Mouse (Mus musculus) erythroblast, embryonic 14.5 days (primary cell): ENCODE data around the gene Pitpnc1. TPM values are rescaled to one million over a fixed set of nuclear protein-coding genes. Genes with fewer than 3 reads are reported as not detected.

ENCODE experiments used
- H3K27me3 ChIP-seq: 2 replicates; pipeline ENCODE4 v1.6.1; 2012; ENCODE audit warnings: inconsistent platforms; ENCODE audit not compliant: control insufficient read depth
- H3K36me3 ChIP-seq: 2 replicates; pipeline ENCODE4 v1.6.1; 2012; ENCODE audit warnings: mild to moderate bottlenecking, inconsistent platforms; ENCODE audit not compliant: control insufficient read depth
- H3K4me1 ChIP-seq: 2 replicates; pipeline ENCODE4 v1.6.1; 2012; ENCODE audit warnings: inconsistent platforms; ENCODE audit not compliant: control insufficient read depth
- H3K4me3 ChIP-seq: replicated peaks from 2 replicates; pipeline ENCODE3; 2012; ENCODE audit warnings: moderate library complexity, mild to moderate bottlenecking, inconsistent platforms
- H3K9me3 ChIP-seq: 2 replicates; pipeline ENCODE4 v1.6.1; 2012; ENCODE audit warnings: low read length, inconsistent platforms, mixed read lengths; ENCODE audit not compliant: control insufficient read depth
- GATA1 ChIP-seq: IDR thresholded peaks from 2 replicates; pipeline ENCODE4 v1.6.1; 2012; ENCODE audit warnings: low read length, inconsistent platforms, mixed read lengths
- TAL1 ChIP-seq: IDR thresholded peaks from 3 replicates; pipeline ENCODE4 v1.6.1; 2012; ENCODE audit warnings: low read length, inconsistent platforms, mixed read lengths
- polyA plus RNA-seq: library from polyadenylated mRNA; stranded (reverse); fragments of >175 nt; gene quantifications from 2 replicates; pipeline ENCODE4 v1.2.3, GENCODE M21; 2012

Pitpnc1 gene
- polyA plus RNA-seq, 1 experiment = 0.37 TPM

DNA sequence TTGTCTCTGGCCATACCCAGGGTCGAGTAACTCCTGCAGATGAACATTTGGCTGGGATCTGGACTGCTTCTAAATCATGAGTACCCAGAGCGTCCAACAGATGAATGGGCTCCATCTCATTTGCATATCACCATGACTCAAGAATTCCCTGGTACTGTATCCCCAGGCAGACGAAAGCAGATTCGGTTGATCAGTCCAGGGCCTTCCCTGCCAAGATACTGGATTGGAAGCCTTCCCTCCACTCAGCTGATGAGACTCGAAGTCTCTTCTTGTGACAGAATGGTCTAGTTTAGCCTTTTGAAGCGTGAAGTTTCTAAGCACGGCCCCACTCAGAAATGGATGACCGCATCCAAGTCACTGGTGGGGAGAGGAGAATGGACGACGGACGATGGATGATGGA lies 134.7 kb downstream of the Pitpnc1 start:
- H3K36me3 ChIP-seq = peaks cover 22% of the 10 kb centered on the region
- TF ChIP-seq GATA1 (no peak), TAL1 (no peak)
- peaks cover 9% of the 10 kb centered on the region for H3K4me1 ChIP-seq
- H3K9me3 ChIP-seq = peaks cover 4% of the 10 kb centered on the region
- no peak overlapping the region for H3K4me3 ChIP-seq
- no peaks in the 10 kb centered on the region for H3K27me3 ChIP-seq

DNA sequence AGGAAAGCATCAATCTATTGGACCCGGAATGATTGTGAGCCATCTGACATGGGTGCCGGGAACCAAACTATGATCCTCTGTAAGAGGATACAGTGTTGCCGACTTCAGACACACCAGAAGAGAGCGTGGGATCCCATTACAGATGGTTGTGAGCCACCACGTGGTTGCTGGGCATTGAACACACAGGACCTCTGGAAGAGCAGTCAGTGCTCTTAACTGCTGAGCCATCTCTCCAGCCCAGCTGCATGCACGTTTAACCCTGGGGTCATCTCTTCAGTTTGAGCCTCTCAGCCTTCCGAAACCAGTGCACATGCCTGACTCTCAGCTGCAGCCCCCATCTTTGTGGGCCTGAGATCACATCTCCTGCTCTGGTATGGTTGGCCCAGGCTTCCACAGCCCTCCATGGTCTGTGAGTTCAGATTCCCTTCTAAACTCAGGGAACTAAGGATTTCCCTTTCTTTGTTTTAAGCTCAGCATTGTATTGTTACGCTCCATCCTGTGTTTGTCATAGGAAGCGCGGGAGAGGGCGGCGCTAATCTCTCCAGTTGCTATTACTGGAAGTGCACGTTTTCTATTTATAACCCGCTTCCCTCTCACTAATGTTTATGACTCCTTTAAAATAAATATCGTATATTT lies 135.5 kb downstream of the Pitpnc1 start:
- Histone ChIP-seq H3K9me3 (peaks cover 4% of the 10 kb centered on the region), H3K4me3 (no peak overlapping the region), H3K4me1 (peaks cover 6% of the 10 kb centered on the region), H3K36me3 (peaks cover 20% of the 10 kb centered on the region), H3K27me3 (no peaks in the 10 kb centered on the region)
- TF ChIP-seq GATA1 (no peak), TAL1 (no peak)

DNA sequence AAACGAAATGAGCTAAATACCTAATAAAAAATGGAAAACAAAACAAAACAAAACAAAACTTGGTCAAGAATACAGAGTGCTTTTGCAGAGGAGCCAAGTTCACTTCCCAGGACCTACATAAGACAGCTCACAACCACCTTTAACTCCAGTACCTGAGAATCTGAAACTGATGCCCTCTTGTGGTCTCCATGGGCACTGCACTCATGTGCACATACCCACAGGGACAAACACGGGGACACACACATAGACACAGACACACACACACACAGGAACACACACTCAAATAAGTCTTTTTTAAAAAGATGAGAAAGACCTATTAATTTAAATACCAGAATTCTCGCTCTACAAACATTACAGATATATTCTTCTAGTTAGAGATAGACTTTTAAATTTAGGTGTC lies 137.6 kb downstream of the Pitpnc1 start:
- Histone ChIP-seq H3K9me3 (peaks cover 4% of the 10 kb centered on the region), H3K4me3 (no peak overlapping the region), H3K36me3 (peaks cover 20% of the 10 kb centered on the region), H3K4me1 (no peaks in the 10 kb centered on the region), H3K27me3 (no peaks in the 10 kb centered on the region)
- no peak for TF ChIP-seq GATA1
- no peak for TF ChIP-seq TAL1

DNA sequence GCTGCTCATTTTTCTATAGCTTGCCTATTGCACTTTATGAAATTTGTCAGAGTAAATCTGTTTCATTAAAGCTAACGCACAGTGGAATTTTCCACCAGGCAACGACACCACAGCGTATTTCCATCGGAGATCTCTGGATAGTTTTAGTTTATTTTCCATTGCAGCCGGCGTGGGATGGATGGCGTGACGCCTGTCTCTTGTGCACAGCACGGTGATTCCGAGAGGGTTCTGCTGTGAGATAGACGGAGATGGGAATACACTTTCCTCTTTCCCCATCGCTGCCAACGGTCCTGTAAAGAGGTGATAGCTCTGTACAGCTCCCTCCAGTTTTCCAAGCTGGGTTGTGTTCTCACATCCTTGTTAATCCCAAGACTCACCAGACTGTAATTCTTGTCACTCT lies 138.2 kb downstream of the Pitpnc1 start:
- H3K36me3 ChIP-seq = peaks cover 19% of the 10 kb centered on the region
- H3K9me3 ChIP-seq = peaks cover 4% of the 10 kb centered on the region
- no peaks in the 10 kb centered on the region for H3K4me1 ChIP-seq
- H3K4me3 ChIP-seq = no peak overlapping the region
- H3K27me3 ChIP-seq = no peaks in the 10 kb centered on the region
- no peak for TF ChIP-seq TAL1
- no peak for TF ChIP-seq GATA1

DNA sequence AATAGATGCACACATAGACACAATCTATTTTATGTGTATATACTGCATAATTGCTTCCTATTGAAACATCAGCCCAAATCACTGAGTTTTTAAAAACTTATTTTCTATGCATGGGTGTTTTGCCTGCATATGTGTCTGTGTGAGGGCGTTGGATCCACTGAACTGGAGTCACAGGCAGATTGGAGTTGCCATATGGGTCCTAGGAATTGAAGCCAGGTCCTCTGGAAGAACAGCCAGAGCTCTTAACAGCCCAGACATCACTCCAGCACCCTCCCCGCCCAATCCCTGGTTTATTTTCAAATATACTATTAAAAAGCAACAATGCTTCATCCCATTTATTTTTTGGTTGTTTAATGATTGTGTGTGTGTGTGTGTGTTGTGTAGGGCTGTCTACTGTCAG lies 139.1 kb downstream of the Pitpnc1 start:
- TF ChIP-seq GATA1 = no peak
- no peak for TF ChIP-seq TAL1
- Histone ChIP-seq H3K27me3 (no peaks in the 10 kb centered on the region), H3K4me3 (no peak overlapping the region), H3K4me1 (no peaks in the 10 kb centered on the region), H3K36me3 (peaks cover 17% of the 10 kb centered on the region), H3K9me3 (peaks cover 4% of the 10 kb centered on the region)

DNA sequence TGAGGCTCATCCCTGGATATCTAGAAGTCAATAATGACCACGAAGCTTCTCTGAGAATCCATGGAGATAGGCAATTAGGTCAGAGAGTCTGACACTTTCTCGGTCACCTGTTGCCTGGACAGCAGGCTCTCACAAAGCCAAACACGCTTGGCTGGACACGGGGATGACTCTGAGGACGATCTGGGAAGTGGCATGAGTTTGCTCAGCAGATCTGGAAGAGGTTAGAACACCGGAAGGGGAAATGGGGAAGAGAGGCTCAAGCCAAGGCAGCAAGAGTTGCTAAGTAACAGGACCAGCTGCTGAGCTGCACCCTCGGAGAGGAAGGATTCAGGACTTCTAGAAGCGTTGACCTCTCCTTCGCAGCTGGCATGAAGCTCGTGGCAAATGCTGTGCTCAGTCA lies 143.2 kb downstream of the Pitpnc1 start:
- Histone ChIP-seq H3K9me3 (0 out of 2 replicates have a peak, but pooled peaks cover 1% of the 10 kb centered on the region), H3K27me3 (no peaks in the 10 kb centered on the region), H3K36me3 (peaks cover 7% of the 10 kb centered on the region), H3K4me1 (no peaks in the 10 kb centered on the region), H3K4me3 (no peak overlapping the region)
- TF ChIP-seq TAL1 (no peak), GATA1 (no peak)

DNA sequence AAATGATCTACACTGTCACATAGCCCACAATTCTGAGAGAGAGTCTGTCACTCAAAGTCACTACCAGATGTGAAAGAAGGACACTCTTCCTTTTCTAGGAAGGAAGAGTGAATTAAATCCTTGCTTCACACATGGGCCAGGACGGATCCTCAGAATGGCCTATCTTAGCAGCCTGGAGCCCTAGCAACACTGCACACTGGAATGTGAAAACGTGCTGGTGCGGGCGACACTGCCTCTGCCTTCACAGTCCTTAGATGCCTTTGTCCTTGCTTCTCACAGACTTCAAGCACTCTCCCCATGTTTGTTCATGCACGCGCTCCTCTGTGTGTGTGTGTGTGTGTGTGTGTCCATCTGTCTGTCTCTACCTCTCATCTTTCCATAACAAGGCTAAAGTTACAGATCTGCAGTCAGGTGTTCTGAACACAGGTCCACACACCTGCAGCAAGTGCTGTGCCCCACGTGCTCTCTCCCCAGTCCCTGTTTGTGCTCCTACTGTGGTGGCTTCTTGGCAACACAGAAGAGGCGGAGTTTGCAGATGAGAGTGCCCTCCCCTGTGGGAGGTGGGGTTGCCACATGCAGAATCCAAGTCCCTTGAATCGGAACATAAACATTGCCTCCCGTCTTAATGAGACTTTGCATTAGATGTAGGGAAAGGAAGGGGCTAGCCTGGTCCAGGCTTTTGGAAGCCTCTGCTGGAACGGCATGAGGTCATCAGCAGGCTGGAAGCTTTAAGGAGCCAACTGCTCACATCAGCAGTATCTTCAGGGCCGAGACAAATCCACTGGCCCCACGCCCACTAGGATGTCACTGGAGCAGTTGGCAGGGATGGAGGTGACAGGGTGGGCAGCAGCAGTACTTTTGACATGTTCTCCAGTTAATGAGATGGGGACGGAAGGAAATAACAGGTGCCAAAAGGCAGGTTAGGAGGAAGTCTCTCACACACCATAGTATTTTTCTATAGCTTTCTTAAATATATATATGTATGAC lies 144.5 kb downstream of the Pitpnc1 start:
- TF ChIP-seq GATA1 (no peak), TAL1 (no peak)
- Histone ChIP-seq H3K4me3 (no peak overlapping the region), H3K27me3 (no peaks in the 10 kb centered on the region), H3K9me3 (peaks cover 6% of the 10 kb centered on the region), H3K4me1 (no peaks in the 10 kb centered on the region), H3K36me3 (peaks cover 11% of the 10 kb centered on the region)

DNA sequence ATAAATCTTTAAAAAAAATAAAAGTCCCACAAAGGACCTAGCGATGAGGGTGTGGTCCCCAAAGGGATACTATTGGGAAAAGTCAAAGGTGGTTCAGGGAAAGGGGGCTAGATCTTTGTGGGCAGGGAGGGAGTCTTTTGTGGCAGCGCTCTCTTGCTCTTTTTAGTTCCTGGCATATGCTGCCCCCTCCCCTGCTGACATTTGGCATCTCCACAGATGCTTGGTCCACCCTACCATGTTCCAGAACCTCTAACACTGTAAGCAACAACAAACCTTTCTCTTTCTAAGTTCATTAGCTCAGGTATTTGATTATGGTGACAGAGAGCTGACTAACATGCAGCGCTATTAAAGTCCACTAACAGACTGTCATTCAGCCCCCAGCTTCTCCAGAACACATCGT lies 145.3 kb downstream of the Pitpnc1 start:
- H3K36me3 ChIP-seq = peaks cover 11% of the 10 kb centered on the region
- no peak for TF ChIP-seq GATA1
- TF ChIP-seq TAL1 = no peak
- no peaks in the 10 kb centered on the region for H3K27me3 ChIP-seq
- peaks cover 6% of the 10 kb centered on the region for H3K9me3 ChIP-seq
- no peak overlapping the region for H3K4me3 ChIP-seq
- no peaks in the 10 kb centered on the region for H3K4me1 ChIP-seq

DNA sequence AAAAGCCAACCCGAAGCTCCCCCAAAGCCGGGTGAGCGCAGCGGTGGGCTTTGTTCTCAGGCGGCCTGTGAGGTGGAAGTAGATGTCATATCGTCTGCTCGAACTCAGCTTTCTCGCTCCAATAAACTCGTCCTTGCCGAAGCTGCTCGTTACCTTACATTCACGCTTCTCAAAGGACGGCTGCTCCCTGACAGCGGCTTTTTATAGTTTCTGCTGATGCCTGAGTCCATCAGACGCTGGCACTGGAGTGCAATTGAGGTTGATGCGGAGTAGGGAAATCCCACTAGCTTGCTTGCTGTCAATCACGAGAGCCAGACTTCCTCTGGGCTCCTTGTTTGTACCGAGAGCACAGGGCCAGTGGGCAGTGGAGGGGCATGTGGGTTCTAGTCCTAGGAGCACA lies 147.3 kb downstream of the Pitpnc1 start:
- peaks cover 20% of the 10 kb centered on the region for H3K36me3 ChIP-seq
- no peak overlapping the region for H3K4me3 ChIP-seq
- H3K9me3 ChIP-seq = peaks cover 6% of the 10 kb centered on the region
- TF ChIP-seq TAL1 (no peak), GATA1 (no peak)
- no peaks in the 10 kb centered on the region for H3K27me3 ChIP-seq
- no peaks in the 10 kb centered on the region for H3K4me1 ChIP-seq
